Mouse (Mus musculus) hindbrain, embryonic 11.5 days (tissue): ENCODE results near the gene Cux1. TPM values are rescaled to one million over a fixed set of nuclear protein-coding genes. Genes with fewer than 3 reads are reported as not detected.
"Not testable (repeated sequence)": the region's sequence is repeated elsewhere in the genome, so short reads cannot be mapped to it uniquely, and the experiment has no call there.

Experiments
- ATAC-seq: fragments of 200-750 bp; cut with Nextera tagmentation; 2 replicates; pipeline ENCODE4 v1.8.0; 2017; ENCODE audit warnings: mild to moderate bottlenecking, moderate TSS enrichment, moderate library complexity; ENCODE audit not compliant: low FRiP score
- DNase-seq: peaks from one replicate; pipeline ENCODE4 v3.0.0-alpha.2; 2015; ENCODE audit warnings: low spot score
- H3K27ac ChIP-seq: fragments of 300-500 bp; sonication (generic); 2 replicates; pipeline ENCODE4 v1.5.1; 2014; ENCODE audit warnings: mild to moderate bottlenecking, low read depth, low read length
- H3K27me3 ChIP-seq: fragments of 300-500 bp; sonication (generic); 2 replicates; pipeline ENCODE4 v1.6.1; 2014; ENCODE audit warnings: mild to moderate bottlenecking, low read length, moderate library complexity, mixed read lengths; ENCODE audit not compliant: control insufficient read depth, insufficient read depth
- H3K36me3 ChIP-seq: fragments of 300-500 bp; sonication (generic); 2 replicates; pipeline ENCODE4 v1.6.1; 2014; ENCODE audit warnings: mild to moderate bottlenecking, low read length, moderate library complexity, mixed read lengths; ENCODE audit not compliant: control insufficient read depth, insufficient read depth
- H3K4me1 ChIP-seq: fragments of 300-500 bp; sonication (generic); replicated peaks from 2 replicates; pipeline ENCODE4 v1.6.1; 2014; ENCODE audit warnings: low read length, mixed read lengths; ENCODE audit not compliant: control insufficient read depth, insufficient read depth
- H3K4me2 ChIP-seq: fragments of 300-500 bp; sonication (generic); replicated peaks from 2 replicates; pipeline ENCODE4 v1.6.1; 2014; ENCODE audit warnings: mild to moderate bottlenecking, low read depth, low read length
- H3K4me3 ChIP-seq: fragments of 300-500 bp; sonication (generic); 2 replicates; pipeline ENCODE4 v1.5.1; 2014; ENCODE audit warnings: low read depth, low read length
- H3K9ac ChIP-seq: fragments of 300-500 bp; sonication (generic); 2 replicates; pipeline ENCODE4 v1.6.1; 2014; ENCODE audit warnings: low read depth, low read length
- H3K9me3 ChIP-seq: fragments of 300-500 bp; sonication (generic); 2 replicates; pipeline ENCODE4 v1.6.1; 2016; ENCODE audit warnings: low read length; ENCODE audit not compliant: control insufficient read depth
- WGBS: fragments of 180-500 bp; shearing (Covaris S2); extraction: QIAGEN DNeasy Blood & Tissue Kit; methylation state at CpG from one replicate; pipeline ENCODE4 v1.1.7; 2014; 5-methylcytosine and 5-hydroxymethylcytosine counted together
- polyA plus RNA-seq: library from polyadenylated mRNA; unstranded; fragments of >200 nt; fragmentation: Nextera tagmentation; extraction: Ambion mirVana; gene quantifications from 2 replicates; pipeline ENCODE4 v1.2.1, GENCODE M21; 2014

The Cux1 gene
- polyA plus RNA-seq, 1 experiment from 2014 or later: 107 TPM

DNA sequence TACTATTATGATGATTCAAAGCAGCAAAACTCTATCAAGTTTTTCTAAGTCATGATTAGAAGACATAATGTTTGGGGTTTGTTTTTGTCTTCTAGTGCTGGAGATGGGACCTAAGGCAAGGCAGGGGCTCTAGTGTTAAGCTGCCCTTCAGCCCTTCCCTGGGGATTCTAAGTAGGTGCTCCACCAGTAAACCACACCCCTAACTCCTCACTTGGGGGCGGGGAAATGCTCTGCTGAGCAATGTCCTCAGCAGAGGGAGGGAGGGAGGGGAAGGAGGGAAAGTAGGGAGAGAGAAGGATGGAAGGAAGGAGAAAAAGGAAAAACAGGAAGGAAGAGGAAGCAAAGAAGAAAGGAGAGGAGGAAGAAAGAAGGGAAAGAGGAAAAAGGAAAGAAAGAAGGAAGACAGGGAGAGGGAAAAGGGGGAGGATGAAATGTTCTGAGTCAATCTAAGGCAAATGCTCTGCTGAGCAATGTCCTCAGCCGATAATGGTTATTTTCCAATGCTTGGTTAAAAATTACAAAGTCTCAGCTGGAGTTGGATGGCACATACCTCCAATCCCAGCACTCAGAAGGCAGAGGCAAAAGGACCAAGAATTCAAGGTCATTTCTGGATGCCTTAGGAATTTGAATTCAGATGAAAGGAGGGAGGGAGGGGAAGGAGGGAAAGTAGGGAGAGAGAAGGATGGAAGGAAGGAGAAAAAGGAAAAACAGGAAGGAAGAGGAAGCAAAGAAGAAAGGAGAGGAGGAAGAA is 96.1 kb downstream of the Cux1 start:
- not testable (repeated sequence) for H3K9ac ChIP-seq, ATAC-seq, H3K4me1 ChIP-seq, H3K9me3 ChIP-seq, H3K27me3 ChIP-seq, DNase-seq, H3K27ac ChIP-seq, H3K4me3 ChIP-seq, H3K4me2 ChIP-seq, H3K36me3 ChIP-seq
- WGBS: 64% methylated on average over 2 of the region's 2 CpGs

- Histone ChIP-seq H3K9ac (no peak overlapping the region), H3K4me3 (no peak overlapping the region), H3K27me3 (no peaks in the 10 kb centered on the region), H3K9me3 (no peaks in the 10 kb centered on the region), H3K27ac (no peak overlapping the region), H3K4me1 (peaks cover 6% of the 10 kb centered on the region), H3K4me2 (no peak overlapping the region), H3K36me3 (no peaks in the 10 kb centered on the region)
- 81% methylated on average over 1 of the region's 1 CpGs for WGBS
- ATAC-seq: no peak
- DNase-seq: no peak
Measured at GRCm38 (mm10) chr5:136469301-136469700, 98.0 kb downstream of the Cux1 start.

DNA sequence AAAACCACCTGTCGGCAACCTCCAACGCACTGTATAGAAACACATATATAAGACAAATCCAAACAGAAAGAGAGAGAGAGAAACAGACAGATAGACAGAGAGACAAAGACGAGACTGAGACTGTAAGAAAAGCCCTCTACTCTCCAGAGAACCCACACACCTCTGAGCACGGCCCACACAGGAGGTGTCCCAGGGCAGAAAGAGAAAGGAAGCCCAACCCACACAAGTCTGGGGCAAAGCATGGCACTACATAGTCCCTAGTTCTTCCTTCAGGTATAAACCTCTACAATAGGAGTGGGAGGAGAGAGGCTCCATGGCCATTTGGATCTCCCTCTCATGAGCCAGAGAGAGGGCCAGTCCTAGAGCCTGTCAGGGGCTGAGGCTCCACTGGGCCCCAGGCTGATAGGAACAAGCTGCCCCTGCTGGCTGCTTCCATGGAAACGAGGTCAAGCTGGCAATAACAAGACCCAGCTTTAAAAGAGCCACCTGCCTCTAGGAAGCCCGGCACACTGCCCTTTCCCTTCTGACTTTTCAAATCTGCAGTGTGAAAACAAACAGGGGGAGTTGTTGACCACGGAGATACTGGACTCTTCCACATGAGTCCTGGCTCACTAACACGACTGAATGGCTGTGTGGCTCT is 99.8 kb downstream of the Cux1 start:
- H3K4me3 ChIP-seq: no peak overlapping the region
- ATAC-seq: 0 out of 2 replicates have a peak, but pooled peaks have one; percentile 33
- no peak overlapping the region for H3K9ac ChIP-seq
- no peaks in the 10 kb centered on the region for H3K36me3 ChIP-seq
- H3K4me1 ChIP-seq: peaks cover 6% of the 10 kb centered on the region
- no peak overlapping the region for H3K4me2 ChIP-seq
- peak; percentile 58 for DNase-seq
- H3K9me3 ChIP-seq: no peaks in the 10 kb centered on the region
- 13% methylated on average over 6 of the region's 8 CpGs for WGBS
- H3K27me3 ChIP-seq: no peaks in the 10 kb centered on the region
- no peak overlapping the region for H3K27ac ChIP-seq

- Histone ChIP-seq H3K4me3 (no peak overlapping the region), H3K9ac (no peak overlapping the region), H3K27me3 (no peaks in the 10 kb centered on the region), H3K4me1 (peaks cover 6% of the 10 kb centered on the region), H3K27ac (no peak overlapping the region), H3K9me3 (no peaks in the 10 kb centered on the region), H3K36me3 (no peaks in the 10 kb centered on the region), H3K4me2 (no peak overlapping the region)
- no peak for DNase-seq
- ATAC-seq: no peak
- WGBS: 54% methylated on average over 11 of the region's 11 CpGs
Measured at GRCm38 (mm10) chr5:136465770-136466406, 101.4 kb downstream of the Cux1 start.

- WGBS: 56% methylated on average over 5 of the region's 5 CpGs
- Histone ChIP-seq H3K9me3 (no peaks in the 10 kb centered on the region), H3K27me3 (no peaks in the 10 kb centered on the region), H3K36me3 (no peaks in the 10 kb centered on the region), H3K9ac (no peak overlapping the region), H3K4me1 (peaks cover 6% of the 10 kb centered on the region), H3K4me2 (no peak overlapping the region), H3K4me3 (no peak overlapping the region), H3K27ac (no peak overlapping the region)
- ATAC-seq: no peak
- DNase-seq: no peak
Measured at GRCm38 (mm10) chr5:136465366-136465765, 101.9 kb downstream of the Cux1 start.

GRCm38 (mm10) chr5:136464849-136465248 is 102.4 kb downstream of the Cux1 start:
- WGBS: 58% methylated on average over 3 of the region's 3 CpGs
- Histone ChIP-seq H3K4me3 (no peak overlapping the region), H3K9me3 (no peaks in the 10 kb centered on the region), H3K36me3 (no peaks in the 10 kb centered on the region), H3K4me2 (no peak overlapping the region), H3K27ac (no peak overlapping the region), H3K9ac (no peak overlapping the region), H3K27me3 (no peaks in the 10 kb centered on the region), H3K4me1 (peaks cover 6% of the 10 kb centered on the region)
- ATAC-seq (no peak), DNase-seq (no peak)

GRCm38 (mm10) chr5:136464128-136464527 is 103.2 kb downstream of the Cux1 start:
- ATAC-seq (no peak), DNase-seq (no peak)
- WGBS: 78% methylated on average over 2 of the region's 2 CpGs
- no peak overlapping the region for H3K4me3 ChIP-seq
- peaks cover 6% of the 10 kb centered on the region for H3K4me1 ChIP-seq
- no peaks in the 10 kb centered on the region for H3K36me3 ChIP-seq
- no peak overlapping the region for H3K4me2 ChIP-seq
- no peak overlapping the region for H3K9ac ChIP-seq
- H3K9me3 ChIP-seq: no peaks in the 10 kb centered on the region
- no peaks in the 10 kb centered on the region for H3K27me3 ChIP-seq
- 0 out of 2 replicates have a peak overlapping the region, but pooled peaks have one; percentile 1 for H3K27ac ChIP-seq

- Histone ChIP-seq H3K4me3 (no peak overlapping the region), H3K9me3 (no peaks in the 10 kb centered on the region), H3K27ac (no peak overlapping the region), H3K4me1 (peaks cover 2% of the 10 kb centered on the region), H3K27me3 (no peaks in the 10 kb centered on the region), H3K4me2 (no peak overlapping the region), H3K9ac (no peak overlapping the region), H3K36me3 (no peaks in the 10 kb centered on the region)
- 89% methylated on average over 6 of the region's 6 CpGs for WGBS
- DNase-seq (no peak), ATAC-seq (no peak)
Measured at GRCm38 (mm10) chr5:136462613-136463012, 104.7 kb downstream of the Cux1 start.
